Mouse (Mus musculus): ENCODE data around the gene Wbp1l.

Gene Wbp1l

GRCm38 (mm10) chr19:46662214-46662613 is 63.3 kb downstream of the Wbp1l start:
- no peak for DNase-seq

- DNase-seq = no peak
Observed at GRCm38 (mm10) chr19:46662784-46663183, 63.9 kb downstream of the Wbp1l start.

- no peak for DNase-seq
Observed at GRCm38 (mm10) chr19:46665474-46665873, 66.6 kb downstream of the Wbp1l start.

GRCm38 (mm10) chr19:46667300-46667699 is 68.4 kb downstream of the Wbp1l start:
- DNase-seq = no peak

GRCm38 (mm10) chr19:46668263-46668662 is 69.4 kb downstream of the Wbp1l start:
- DNase-seq = no peak

- no peak for DNase-seq
Observed at GRCm38 (mm10) chr19:46669802-46670201, 70.9 kb downstream of the Wbp1l start.

GRCm38 (mm10) chr19:46670691-46671090 is 71.8 kb downstream of the Wbp1l start:
- DNase-seq = peak; percentile 82

GRCm38 (mm10) chr19:46672766-46673418 is 74.0 kb downstream of the Wbp1l start, which contains the start of gene Cyp17a1:
TSS of gene Cyp17a1 (minus strand) at chr19:46673172.
- DNase-seq = no peak

- no peak for DNase-seq
Observed at GRCm38 (mm10) chr19:46675641-46676040, 76.8 kb downstream of the Wbp1l start.

- DNase-seq = no peak
Observed at GRCm38 (mm10) chr19:46679720-46680383, 81.0 kb downstream of the Wbp1l start.

- DNase-seq = peak; percentile 87
Observed at GRCm38 (mm10) chr19:46689460-46690372, 90.8 kb downstream of the Wbp1l start, which contains the start of gene Borcs7. TSS of gene Borcs7 (plus strand) at chr19:46689906.

- DNase-seq = no peak
Observed at GRCm38 (mm10) chr19:46690387-46690786, 91.5 kb downstream of the Wbp1l start.

GRCm38 (mm10) chr19:46691078-46691477 is 92.2 kb downstream of the Wbp1l start:
- no peak for DNase-seq

GRCm38 (mm10) chr19:46693146-46693545 is 94.3 kb downstream of the Wbp1l start:
- DNase-seq = no peak

- DNase-seq = no peak
Observed at GRCm38 (mm10) chr19:46696482-46696881, 97.6 kb downstream of the Wbp1l start.

- DNase-seq = no peak
Observed at GRCm38 (mm10) chr19:46696943-46697342, 98.1 kb downstream of the Wbp1l start.

GRCm38 (mm10) chr19:46697840-46698517 is 99.1 kb downstream of the Wbp1l start:
- DNase-seq = peak; percentile 30

- no peak for DNase-seq
Observed at GRCm38 (mm10) chr19:46699011-46699481, 100.2 kb downstream of the Wbp1l start.

- no peak for DNase-seq
Observed at GRCm38 (mm10) chr19:46701156-46701555, 102.3 kb downstream of the Wbp1l start.

- peak; percentile 29 for DNase-seq
Observed at GRCm38 (mm10) chr19:46705779-46706495, 107.1 kb downstream of the Wbp1l start.

GRCm38 (mm10) chr19:46706540-46707295 is 107.8 kb downstream of the Wbp1l start:
- no peak for DNase-seq
